Mouse (Mus musculus): ENCODE measurements around the gene Pias1. TPM values are rescaled to one million over a fixed set of nuclear protein-coding genes. Genes with fewer than 3 reads are reported as not detected.

Pias1 gene
- polyA plus RNA-seq, 1 experiment from 2014 or later = 46.2 TPM

DNA sequence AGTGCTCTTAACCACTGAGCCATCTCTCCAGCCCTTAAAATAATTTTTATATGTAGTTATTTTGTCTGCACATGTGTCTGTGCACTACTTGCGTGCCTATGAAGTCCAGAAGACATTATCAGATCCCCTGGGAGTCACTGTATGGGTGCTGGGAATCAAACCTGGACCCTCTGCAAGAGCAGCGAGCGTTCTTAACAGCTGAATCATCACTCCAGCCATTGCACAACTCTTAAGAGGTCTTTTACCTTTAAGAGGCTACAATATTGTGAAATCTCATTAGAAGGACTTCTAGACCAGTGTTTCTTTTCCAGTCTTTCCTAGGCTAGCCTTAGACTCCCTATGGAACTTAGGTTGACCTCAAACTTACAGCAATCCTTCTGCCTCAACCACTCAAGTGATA lies 21.7 kb downstream of the Pias1 start:
- Histone ChIP-seq H3K4me1 (ENCODE audit: control insufficient read depth, insufficient read depth, low read length) (peaks cover 6% of the 10 kb centered on the region), H3K27ac (ENCODE audit: low read length) (no peak overlapping the region), H3K36me3 (ENCODE audit: control insufficient read depth, insufficient read depth, low read length) (no peaks in the 10 kb centered on the region), H3K27me3 (replicated peaks; ENCODE audit: control insufficient read depth, insufficient read depth, low read length) (no peaks in the 10 kb centered on the region), H3K9me3 (ENCODE audit: control insufficient read depth, low read length) (no peaks in the 10 kb centered on the region), H3K4me3 (ENCODE audit: low read length) (no peak overlapping the region), H3K9ac (ENCODE audit: low read depth, low read length) (no peak overlapping the region), H3K4me2 (ENCODE audit: low read depth, low read length) (no peak overlapping the region)
- 93% methylated on average over 3 of the region's 3 CpGs for WGBS
- no peak for ATAC-seq

DNA sequence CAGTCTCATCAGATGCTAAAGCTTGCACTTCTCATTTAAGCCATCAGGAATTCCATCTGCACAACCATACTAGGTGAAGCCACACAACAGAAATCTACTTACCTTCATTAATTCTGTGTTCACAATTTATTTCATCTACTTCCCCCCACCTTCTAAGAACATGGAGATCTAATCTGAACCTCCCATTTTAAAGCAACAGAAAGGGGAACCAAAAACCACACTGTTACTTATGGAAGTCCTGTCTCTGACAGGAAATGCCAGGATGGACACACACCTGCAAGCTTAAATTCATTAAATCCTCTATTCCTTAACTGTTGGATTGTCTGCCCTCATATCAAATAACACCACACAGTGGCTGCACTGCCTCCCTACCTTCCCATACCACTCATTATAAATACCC lies 35.0 kb downstream of the Pias1 start:
- peaks cover 4% of the 10 kb centered on the region; the same call in 1 of the 2 replicates for H3K36me3 ChIP-seq (ENCODE audit: control insufficient read depth, insufficient read depth, low read length)
- ATAC-seq = no peak
- no peak overlapping the region for H3K4me3 ChIP-seq (ENCODE audit: low read length)

DNA sequence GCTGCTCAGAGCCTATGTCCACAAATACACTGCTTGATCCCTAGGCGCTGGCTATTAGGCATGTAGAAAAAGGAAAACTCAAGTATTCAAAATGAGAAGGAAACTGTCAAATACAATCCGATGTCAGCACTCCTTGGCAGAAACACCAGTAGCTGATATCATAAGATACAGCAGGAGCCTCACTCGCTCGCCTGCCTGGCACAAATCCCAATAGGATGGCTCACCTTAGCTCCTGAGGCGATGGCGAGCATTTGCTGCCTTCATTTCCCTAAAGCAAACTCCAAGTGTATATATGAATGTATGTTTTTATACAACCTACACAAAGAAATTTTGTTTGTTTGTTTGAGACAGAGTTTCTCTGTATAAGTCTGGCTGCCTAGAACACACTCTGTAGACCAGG lies 42.4 kb downstream of the Pias1 start:
- no peak overlapping the region for H3K27ac ChIP-seq (ENCODE audit: low read length)
- no peak for ATAC-seq
- H3K4me2 ChIP-seq (ENCODE audit: low read depth, low read length) = no peak overlapping the region
- 95% methylated on average over 6 of the region's 6 CpGs for WGBS
- H3K27me3 ChIP-seq (replicated peaks; ENCODE audit: control insufficient read depth, insufficient read depth, low read length) = no peaks in the 10 kb centered on the region
- no peak overlapping the region for H3K4me3 ChIP-seq (ENCODE audit: low read length)
- H3K36me3 ChIP-seq (ENCODE audit: control insufficient read depth, insufficient read depth, low read length) = peaks cover 5% of the 10 kb centered on the region
- H3K4me1 ChIP-seq (ENCODE audit: control insufficient read depth, insufficient read depth, low read length) = peaks cover 2% of the 10 kb centered on the region; the same call in 1 of the 2 replicates
- H3K9me3 ChIP-seq (ENCODE audit: control insufficient read depth, low read length) = no peaks in the 10 kb centered on the region
- H3K9ac ChIP-seq (ENCODE audit: low read depth, low read length) = no peak overlapping the region

More for the DNA sequence above, 35.0 kb downstream of the Pias1 start:
- no peak overlapping the region for H3K27ac ChIP-seq (ENCODE audit: low read length)
- no peaks in the 10 kb centered on the region for H3K27me3 ChIP-seq (replicated peaks; ENCODE audit: control insufficient read depth, insufficient read depth, low read length)
- no peaks in the 10 kb centered on the region for H3K9me3 ChIP-seq (ENCODE audit: control insufficient read depth, low read length)
- no peak overlapping the region for H3K4me2 ChIP-seq (ENCODE audit: low read depth, low read length)
- H3K9ac ChIP-seq (ENCODE audit: low read depth, low read length) = no peak overlapping the region
- H3K4me1 ChIP-seq (ENCODE audit: control insufficient read depth, insufficient read depth, low read length) = peaks cover 8% of the 10 kb centered on the region

DNA sequence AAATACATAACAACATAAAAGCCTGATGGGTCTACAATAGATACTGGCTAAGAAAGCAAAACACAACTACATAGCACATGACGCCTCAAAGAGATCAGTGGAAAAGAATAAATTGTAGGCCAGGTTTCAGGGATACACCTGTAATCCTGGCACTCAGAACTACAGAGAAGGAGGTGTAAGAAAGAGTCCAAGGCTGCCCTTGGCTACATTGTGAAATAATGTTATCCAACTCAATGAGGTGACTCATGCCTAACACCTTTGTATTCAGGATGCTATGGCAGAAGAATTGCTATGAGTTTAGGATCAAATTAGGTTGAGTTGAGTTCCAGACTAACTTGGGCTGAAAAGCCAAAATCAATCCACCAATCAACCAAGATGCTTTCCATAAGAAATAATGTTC lies 43.7 kb downstream of the Pias1 start:
- Histone ChIP-seq H3K4me3 (ENCODE audit: low read length) (no peak overlapping the region), H3K27ac (ENCODE audit: low read length) (no peak overlapping the region), H3K9ac (ENCODE audit: low read depth, low read length) (no peak overlapping the region), H3K27me3 (replicated peaks; ENCODE audit: control insufficient read depth, insufficient read depth, low read length) (no peaks in the 10 kb centered on the region), H3K9me3 (ENCODE audit: control insufficient read depth, low read length) (no peaks in the 10 kb centered on the region), H3K4me1 (ENCODE audit: control insufficient read depth, insufficient read depth, low read length) (peaks cover 2% of the 10 kb centered on the region; the same call in 1 of the 2 replicates), H3K36me3 (ENCODE audit: control insufficient read depth, insufficient read depth, low read length) (peaks cover 5% of the 10 kb centered on the region), H3K4me2 (ENCODE audit: low read depth, low read length) (no peak overlapping the region)
- ATAC-seq = no peak
- WGBS = 95% methylated on average over 1 of the region's 1 CpGs

DNA sequence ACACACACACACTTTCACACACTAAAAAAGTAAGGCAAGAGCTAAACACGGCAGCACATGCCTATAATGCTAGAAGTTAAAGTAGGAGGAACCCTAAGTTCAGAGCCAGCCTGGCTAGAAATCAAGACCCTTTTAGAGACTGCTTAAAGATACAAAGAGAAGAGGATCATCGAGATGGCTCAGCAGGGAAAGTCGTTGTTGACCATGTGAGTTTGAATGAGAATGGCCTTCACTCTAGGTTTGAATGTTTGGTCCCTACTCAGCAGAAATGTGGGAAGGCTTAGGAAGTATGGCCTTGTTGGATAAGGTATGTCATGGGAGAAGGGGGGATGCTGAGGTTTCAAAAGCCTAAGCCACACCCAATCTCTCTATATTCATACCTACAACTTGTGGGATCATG lies 46.8 kb downstream of the Pias1 start:
- Histone ChIP-seq H3K4me2 (ENCODE audit: low read depth, low read length) (no peak overlapping the region), H3K4me1 (ENCODE audit: control insufficient read depth, insufficient read depth, low read length) (peaks cover 7% of the 10 kb centered on the region; the same call in 1 of the 2 replicates), H3K4me3 (ENCODE audit: low read length) (no peak overlapping the region), H3K27ac (ENCODE audit: low read length) (no peak overlapping the region), H3K9ac (ENCODE audit: low read depth, low read length) (no peak overlapping the region), H3K27me3 (replicated peaks; ENCODE audit: control insufficient read depth, insufficient read depth, low read length) (no peaks in the 10 kb centered on the region), H3K36me3 (ENCODE audit: control insufficient read depth, insufficient read depth, low read length) (no peaks in the 10 kb centered on the region), H3K9me3 (ENCODE audit: control insufficient read depth, low read length) (no peaks in the 10 kb centered on the region)
- WGBS = 86% methylated on average over 3 of the region's 3 CpGs
- no peak for ATAC-seq

DNA sequence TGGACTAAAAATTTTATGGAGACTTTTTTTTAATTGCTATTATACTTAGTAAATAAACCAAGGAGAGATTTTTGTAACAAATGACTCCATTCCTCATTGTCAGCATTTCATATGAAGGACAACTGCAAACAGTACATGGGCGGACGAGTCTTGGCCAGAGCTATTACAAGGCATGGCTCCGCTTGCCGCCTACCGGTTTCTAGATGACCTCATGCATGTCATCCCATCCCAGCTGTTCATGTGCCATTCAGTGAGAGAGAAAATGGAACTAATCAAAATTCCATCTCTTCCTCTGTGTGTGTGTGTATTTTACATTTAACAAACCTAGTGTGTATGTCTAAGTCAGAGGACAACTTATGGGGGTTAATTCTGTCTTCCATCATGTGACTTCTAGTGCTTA lies 51.9 kb downstream of the Pias1 start:
- Histone ChIP-seq H3K4me3 (ENCODE audit: low read length) (no peak overlapping the region), H3K9me3 (ENCODE audit: control insufficient read depth, low read length) (no peaks in the 10 kb centered on the region), H3K27ac (ENCODE audit: low read length) (no peak overlapping the region), H3K4me1 (ENCODE audit: control insufficient read depth, insufficient read depth, low read length) (peaks cover 10% of the 10 kb centered on the region; the same call in 1 of the 2 replicates), H3K4me2 (ENCODE audit: low read depth, low read length) (no peak overlapping the region), H3K36me3 (ENCODE audit: control insufficient read depth, insufficient read depth, low read length) (no peaks in the 10 kb centered on the region), H3K27me3 (replicated peaks; ENCODE audit: control insufficient read depth, insufficient read depth, low read length) (no peaks in the 10 kb centered on the region), H3K9ac (ENCODE audit: low read depth, low read length) (no peak overlapping the region)
- 87% methylated on average over 5 of the region's 5 CpGs for WGBS
- no peak for ATAC-seq

DNA sequence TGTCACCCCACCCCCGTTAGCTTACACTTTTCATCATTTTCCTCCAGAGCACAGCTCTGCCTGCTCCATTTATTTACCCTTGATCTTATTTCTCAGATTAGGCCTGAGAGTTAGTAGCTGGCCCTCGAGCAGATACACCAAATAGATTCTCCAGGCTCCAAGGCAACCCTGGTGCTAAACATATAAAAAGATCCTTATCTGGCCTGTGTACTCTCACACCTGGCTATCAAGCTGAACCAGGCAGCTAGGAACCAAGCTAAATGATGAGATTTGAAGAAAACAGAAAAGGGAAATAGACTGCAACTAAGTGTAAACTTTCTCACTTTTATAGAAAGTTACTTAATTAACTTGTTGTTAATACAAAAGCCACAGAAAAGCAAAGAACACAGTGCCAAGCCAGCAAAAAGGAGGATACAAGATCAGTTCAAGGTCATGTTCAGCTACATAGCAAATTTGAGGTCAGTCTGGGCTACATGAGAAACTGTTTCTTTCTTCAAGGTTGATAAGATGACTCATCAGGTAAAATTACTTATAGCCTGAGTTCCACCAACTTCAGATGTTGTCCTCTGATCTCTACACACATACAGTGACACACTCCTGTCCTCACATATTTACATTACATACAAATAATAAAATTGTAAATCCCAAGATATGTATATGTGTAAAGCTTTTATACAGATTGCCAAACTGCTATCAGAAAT lies 52.9 kb downstream of the Pias1 start:
- H3K9me3 ChIP-seq (ENCODE audit: control insufficient read depth, low read length) = no peaks in the 10 kb centered on the region
- H3K27me3 ChIP-seq (replicated peaks; ENCODE audit: control insufficient read depth, insufficient read depth, low read length) = no peaks in the 10 kb centered on the region
- no peak overlapping the region for H3K4me3 ChIP-seq (ENCODE audit: low read length)
- H3K4me2 ChIP-seq (ENCODE audit: low read depth, low read length) = no peak overlapping the region
- WGBS = 43% methylated on average over 2 of the region's 2 CpGs
- no peaks in the 10 kb centered on the region for H3K36me3 ChIP-seq (ENCODE audit: control insufficient read depth, insufficient read depth, low read length)
- no peak for ATAC-seq
- H3K9ac ChIP-seq (ENCODE audit: low read depth, low read length) = no peak overlapping the region
- peaks cover 10% of the 10 kb centered on the region; the same call in 1 of the 2 replicates for H3K4me1 ChIP-seq (ENCODE audit: control insufficient read depth, insufficient read depth, low read length)
- H3K27ac ChIP-seq (ENCODE audit: low read length) = no peak overlapping the region

DNA sequence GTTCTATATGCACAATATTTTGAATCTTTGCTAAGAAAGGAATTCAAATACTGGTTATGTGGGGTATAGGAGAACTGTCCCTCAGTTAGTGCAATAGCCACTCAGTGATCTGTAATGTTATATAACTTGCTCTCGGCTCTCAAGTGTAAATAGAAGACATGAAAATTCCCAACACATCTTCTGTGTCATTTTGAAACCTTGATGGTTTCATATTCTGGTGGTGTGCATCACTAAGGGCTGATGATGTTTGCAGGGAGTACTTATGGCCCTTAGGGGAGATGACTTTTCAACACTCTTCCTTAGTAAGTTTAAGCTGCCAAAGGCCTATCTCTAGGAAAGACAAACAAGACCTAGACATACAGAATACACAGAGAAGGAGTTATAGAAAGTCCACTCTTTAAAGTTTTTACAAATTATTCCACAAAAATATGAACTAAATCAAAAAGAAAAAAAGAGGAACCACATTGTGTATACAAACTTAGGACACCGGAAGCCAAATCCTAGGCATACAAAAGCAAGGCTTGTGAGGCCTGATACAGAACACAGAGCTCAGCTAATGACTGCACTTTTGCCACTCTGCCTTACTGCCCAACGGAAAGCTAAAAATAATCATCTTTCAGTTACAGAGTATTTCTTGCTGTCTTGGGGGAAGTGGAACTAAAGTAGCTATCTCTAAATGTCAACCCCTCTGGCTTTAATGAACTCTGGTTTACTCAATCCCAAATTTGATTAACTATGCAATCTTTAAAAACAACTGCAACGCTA lies 55.0 kb downstream of the Pias1 start:
- WGBS = 57% methylated on average over 4 of the region's 4 CpGs
- no peak overlapping the region for H3K27ac ChIP-seq (ENCODE audit: low read length)

DNA sequence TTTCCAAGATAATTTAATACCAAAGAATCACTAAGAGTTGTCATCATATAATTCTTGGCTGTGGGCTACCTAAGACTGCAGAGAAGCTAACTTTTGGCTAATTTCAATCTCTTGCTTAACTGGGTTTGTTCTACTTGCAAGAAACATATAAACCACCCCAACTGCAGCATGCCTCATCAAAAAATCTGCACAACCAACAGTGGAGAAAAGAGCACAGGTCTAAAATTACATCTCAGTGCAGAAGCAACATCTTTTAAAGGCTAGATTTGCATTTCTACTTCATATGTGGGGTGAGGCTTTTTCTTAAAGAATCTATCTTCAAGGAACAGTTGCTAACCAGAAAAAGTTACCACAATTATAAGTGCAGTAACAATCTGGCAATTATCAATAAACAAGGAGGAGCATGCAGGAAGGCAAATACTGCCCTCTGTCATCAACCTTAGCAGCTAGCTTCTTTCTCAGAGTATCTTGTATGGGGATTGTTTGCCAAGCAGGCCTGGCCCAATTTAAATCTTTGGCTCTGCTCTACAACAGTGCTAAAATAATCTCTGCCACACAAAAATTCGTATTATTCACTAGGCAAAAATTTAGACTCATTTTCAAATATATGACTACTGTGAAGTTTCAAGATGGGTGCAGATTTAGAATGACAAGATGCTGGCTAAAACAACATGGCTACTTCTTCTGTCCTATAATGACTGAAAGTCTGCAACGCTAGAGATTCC lies 62.7 kb downstream of the Pias1 start:
- Histone ChIP-seq H3K4me3 (ENCODE audit: low read length) (no peak overlapping the region), H3K9me3 (ENCODE audit: control insufficient read depth, low read length) (no peaks in the 10 kb centered on the region), H3K36me3 (ENCODE audit: control insufficient read depth, insufficient read depth, low read length) (no peaks in the 10 kb centered on the region), H3K9ac (ENCODE audit: low read depth, low read length) (no peak overlapping the region), H3K4me2 (ENCODE audit: low read depth, low read length) (no peak overlapping the region), H3K4me1 (ENCODE audit: control insufficient read depth, insufficient read depth, low read length) (no peaks in the 10 kb centered on the region), H3K27ac (ENCODE audit: low read length) (no peak overlapping the region), H3K27me3 (replicated peaks; ENCODE audit: control insufficient read depth, insufficient read depth, low read length) (no peaks in the 10 kb centered on the region)
- ATAC-seq = no peak
- WGBS = 80% methylated on average over 2 of the region's 2 CpGs

More for the DNA sequence above, 55.0 kb downstream of the Pias1 start:
- Histone ChIP-seq H3K27me3 (replicated peaks; ENCODE audit: control insufficient read depth, insufficient read depth, low read length) (no peaks in the 10 kb centered on the region), H3K36me3 (ENCODE audit: control insufficient read depth, insufficient read depth, low read length) (no peaks in the 10 kb centered on the region), H3K9ac (ENCODE audit: low read depth, low read length) (no peak overlapping the region), H3K4me3 (ENCODE audit: low read length) (no peak overlapping the region), H3K9me3 (ENCODE audit: control insufficient read depth, low read length) (no peaks in the 10 kb centered on the region), H3K4me1 (ENCODE audit: control insufficient read depth, insufficient read depth, low read length) (peaks cover 8% of the 10 kb centered on the region; the same call in 1 of the 2 replicates), H3K4me2 (ENCODE audit: low read depth, low read length) (no peak overlapping the region)
- no peak for ATAC-seq
